Mouse (Mus musculus) heart, embryonic 12.5 days (tissue): Measurements from ENCODE around the gene Fat3. TPM values are rescaled to one million over a fixed set of nuclear protein-coding genes. Genes with fewer than 3 reads are reported as not detected.

Experiments
- ATAC-seq: fragments of 200-750 bp; cut with Nextera tagmentation; 2 replicates; pipeline ENCODE4 v1.8.0; 2017; ENCODE audit warnings: moderate TSS enrichment, moderate library complexity; ENCODE audit not compliant: insufficient number of reproducible peaks, low FRiP score
- H3K27ac ChIP-seq: fragments of 300-500 bp; sonication (generic); 2 replicates; pipeline ENCODE4 v1.5.1; 2016; ENCODE audit warnings: mild to moderate bottlenecking, moderate library complexity; ENCODE audit not compliant: poor library complexity, severe bottlenecking
- H3K27me3 ChIP-seq: fragments of 300-500 bp; sonication (generic); replicated peaks from 2 replicates; pipeline ENCODE4 v1.6.1; 2016; ENCODE audit warnings: mild to moderate bottlenecking, moderate library complexity
- H3K36me3 ChIP-seq: fragments of 300-500 bp; sonication (generic); 2 replicates; pipeline ENCODE4 v1.6.1; 2016; ENCODE audit warnings: mild to moderate bottlenecking, moderate library complexity
- H3K4me1 ChIP-seq: fragments of 300-500 bp; sonication (generic); replicated peaks from 2 replicates; pipeline ENCODE4 v1.6.1; 2016; ENCODE audit warnings: mild to moderate bottlenecking
- H3K4me2 ChIP-seq: fragments of 300-500 bp; sonication (generic); 2 replicates; pipeline ENCODE4 v1.6.1; 2016; ENCODE audit warnings: mild to moderate bottlenecking, moderate library complexity
- H3K4me3 ChIP-seq: fragments of 300-500 bp; sonication (generic); 2 replicates; pipeline ENCODE4 v1.5.1; 2016; ENCODE audit warnings: mild to moderate bottlenecking
- H3K9ac ChIP-seq: fragments of 300-500 bp; sonication (generic); 2 replicates; pipeline ENCODE4 v1.6.1; 2016; ENCODE audit warnings: mild to moderate bottlenecking, moderate library complexity
- H3K9me3 ChIP-seq: fragments of 300-500 bp; sonication (generic); replicated peaks from 2 replicates; pipeline ENCODE4 v1.6.1; 2016; ENCODE audit warnings: mild to moderate bottlenecking, moderate library complexity
- WGBS: fragments of 180-500 bp; shearing (Covaris S2); methylation state at CpG from one replicate; pipeline ENCODE4 v1.1.7; 2016; 5-methylcytosine and 5-hydroxymethylcytosine counted together
- polyA plus RNA-seq: library from polyadenylated mRNA; unstranded; fragments of >200 nt; fragmentation: Nextera tagmentation; extraction: Ambion mirVana; gene quantifications from 2 replicates; pipeline ENCODE4 v1.2.1, GENCODE M21; 2016

Fat3 gene
- polyA plus RNA-seq, 1 experiment from 2014 or later = 1.5 TPM

DNA sequence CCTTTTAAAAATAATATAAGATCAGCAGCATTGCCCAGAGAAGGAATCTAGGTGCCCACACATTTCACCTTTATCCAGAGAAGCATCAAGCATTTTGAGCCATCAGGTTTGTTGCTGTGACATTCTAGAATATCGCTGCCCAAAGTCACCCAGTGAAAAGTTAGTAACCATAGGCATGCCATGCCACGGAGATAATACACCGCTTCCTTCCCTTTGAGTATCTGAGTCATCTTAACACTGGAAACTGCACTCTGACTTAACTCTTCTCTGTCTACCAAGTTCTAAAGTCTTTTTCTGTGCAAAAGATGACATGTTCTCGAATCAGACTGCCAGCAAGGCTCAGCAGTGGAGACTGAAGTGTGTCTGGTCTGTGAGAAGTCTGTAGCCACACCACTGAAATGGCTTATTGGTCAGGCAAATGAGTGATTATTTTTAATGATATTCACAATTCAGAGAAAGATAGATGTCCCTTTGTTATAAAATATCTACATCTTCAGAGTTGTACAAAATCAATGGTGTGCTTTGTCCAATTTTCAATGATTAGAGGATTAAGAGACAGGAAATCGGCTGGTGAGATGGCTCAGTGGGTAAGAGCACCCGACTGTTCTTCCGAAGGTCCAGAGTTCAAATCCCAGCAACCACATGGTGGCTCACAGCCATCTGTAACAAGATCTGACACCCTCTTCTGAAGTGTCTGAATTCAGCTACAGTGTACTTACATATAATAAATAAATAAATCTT lies 560.0 kb downstream of the Fat3 start:
- Histone ChIP-seq H3K9ac (no peak overlapping the region), H3K4me3 (no peak overlapping the region), H3K4me1 (no peaks in the 10 kb centered on the region; the same call in 1 of the 2 replicates), H3K27me3 (0 out of 2 replicates have a peak, but pooled peaks cover 3% of the 10 kb centered on the region), H3K9me3 (no peaks in the 10 kb centered on the region), H3K27ac (no peak overlapping the region), H3K36me3 (no peaks in the 10 kb centered on the region), H3K4me2 (no peak overlapping the region)
- 70% methylated on average over 7 of the region's 7 CpGs for WGBS
- ATAC-seq = no peak

GRCm38 (mm10) chr9:15939594-15939993 lies 561.5 kb downstream of the Fat3 start:
- H3K27me3 ChIP-seq = 0 out of 2 replicates have a peak, but pooled peaks cover 3% of the 10 kb centered on the region
- H3K4me2 ChIP-seq = no peak overlapping the region
- no peak overlapping the region for H3K9ac ChIP-seq
- WGBS = 40% methylated on average over 2 of the region's 2 CpGs
- ATAC-seq = no peak
- no peaks in the 10 kb centered on the region for H3K36me3 ChIP-seq
- H3K4me3 ChIP-seq = no peak overlapping the region
- H3K9me3 ChIP-seq = no peaks in the 10 kb centered on the region
- no peak overlapping the region for H3K27ac ChIP-seq
- no peaks in the 10 kb centered on the region; the same call in 1 of the 2 replicates for H3K4me1 ChIP-seq

- no peak overlapping the region for H3K4me2 ChIP-seq
- no peak overlapping the region for H3K9ac ChIP-seq
- H3K4me1 ChIP-seq = no peaks in the 10 kb centered on the region; the same call in 1 of the 2 replicates
- no peaks in the 10 kb centered on the region for H3K9me3 ChIP-seq
- H3K4me3 ChIP-seq = no peak overlapping the region
- H3K27me3 ChIP-seq = 0 out of 2 replicates have a peak, but pooled peaks cover 3% of the 10 kb centered on the region
- H3K36me3 ChIP-seq = no peaks in the 10 kb centered on the region
- no peak overlapping the region for H3K27ac ChIP-seq
- ATAC-seq = no peak
- WGBS = 63% methylated on average over 28 of the region's 28 CpGs
Observed at GRCm38 (mm10) chr9:15937837-15938514, 563.1 kb downstream of the Fat3 start.

- H3K9me3 ChIP-seq = no peaks in the 10 kb centered on the region
- WGBS = 77% methylated on average over 5 of the region's 5 CpGs
- H3K4me3 ChIP-seq = no peak overlapping the region
- no peaks in the 10 kb centered on the region for H3K27me3 ChIP-seq
- H3K4me1 ChIP-seq = no peaks in the 10 kb centered on the region
- no peaks in the 10 kb centered on the region for H3K36me3 ChIP-seq
- no peak overlapping the region for H3K9ac ChIP-seq
- ATAC-seq = no peak
- no peak overlapping the region for H3K27ac ChIP-seq
- no peak overlapping the region for H3K4me2 ChIP-seq
Observed at GRCm38 (mm10) chr9:15930928-15931443, 570.1 kb downstream of the Fat3 start.

DNA sequence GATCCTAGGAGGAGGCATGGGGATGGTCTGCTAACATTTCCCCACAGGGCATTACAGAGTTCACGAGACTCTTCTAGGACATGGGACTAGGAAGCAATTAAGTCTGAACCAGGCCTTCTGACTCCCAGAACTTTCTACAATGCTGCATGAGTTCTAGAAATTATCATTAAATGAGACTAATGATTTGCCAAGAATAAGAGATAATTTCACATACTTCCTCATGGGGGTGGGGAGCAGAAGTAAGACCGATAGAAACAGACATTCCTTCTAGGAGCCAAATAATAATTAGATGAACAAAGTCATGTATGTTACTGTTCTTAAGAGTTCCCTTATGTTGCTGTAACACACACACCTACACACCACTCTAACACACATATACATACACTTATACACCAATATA lies 572.8 kb downstream of the Fat3 start:
- H3K36me3 ChIP-seq = no peaks in the 10 kb centered on the region
- 81% methylated on average over 2 of the region's 2 CpGs for WGBS
- no peak overlapping the region for H3K9ac ChIP-seq
- no peak overlapping the region for H3K4me3 ChIP-seq
- H3K27ac ChIP-seq = no peak overlapping the region
- ATAC-seq = no peak
- H3K4me2 ChIP-seq = no peak overlapping the region
- H3K4me1 ChIP-seq = no peaks in the 10 kb centered on the region
- peaks cover 3% of the 10 kb centered on the region; the same call in 1 of the 2 replicates for H3K27me3 ChIP-seq
- H3K9me3 ChIP-seq = no peaks in the 10 kb centered on the region

- no peak overlapping the region for H3K4me3 ChIP-seq
- no peak overlapping the region for H3K9ac ChIP-seq
- H3K4me1 ChIP-seq = no peaks in the 10 kb centered on the region
- no peaks in the 10 kb centered on the region for H3K9me3 ChIP-seq
- ATAC-seq = no peak
- no peak overlapping the region for H3K4me2 ChIP-seq
- H3K27ac ChIP-seq = no peak overlapping the region
- peaks cover 9% of the 10 kb centered on the region for H3K27me3 ChIP-seq
- no peaks in the 10 kb centered on the region for H3K36me3 ChIP-seq
- WGBS = 51% methylated on average over 5 of the region's 5 CpGs
Observed at GRCm38 (mm10) chr9:15927378-15928083, 573.6 kb downstream of the Fat3 start.

DNA sequence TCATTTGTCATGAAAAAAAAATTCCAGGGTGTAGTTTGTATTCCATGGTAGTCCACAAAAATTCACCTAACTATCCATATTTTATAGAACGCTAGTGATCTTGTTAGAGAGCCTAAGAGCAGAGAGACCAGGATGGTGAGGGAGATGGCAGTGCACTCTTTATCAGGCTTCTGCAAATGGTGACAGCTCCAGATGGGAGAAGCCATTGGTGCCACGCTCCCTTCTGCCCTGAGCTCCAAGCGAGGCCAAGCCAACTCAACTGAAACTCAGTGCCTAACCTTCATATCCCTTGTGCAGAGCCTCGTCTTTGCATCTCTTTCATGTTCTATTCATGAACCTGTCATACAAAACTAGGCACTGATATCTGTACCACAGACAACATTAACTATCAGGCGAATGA lies 575.8 kb downstream of the Fat3 start:
- H3K9ac ChIP-seq = no peak overlapping the region
- WGBS = 78% methylated on average over 5 of the region's 5 CpGs
- no peak for ATAC-seq

DNA sequence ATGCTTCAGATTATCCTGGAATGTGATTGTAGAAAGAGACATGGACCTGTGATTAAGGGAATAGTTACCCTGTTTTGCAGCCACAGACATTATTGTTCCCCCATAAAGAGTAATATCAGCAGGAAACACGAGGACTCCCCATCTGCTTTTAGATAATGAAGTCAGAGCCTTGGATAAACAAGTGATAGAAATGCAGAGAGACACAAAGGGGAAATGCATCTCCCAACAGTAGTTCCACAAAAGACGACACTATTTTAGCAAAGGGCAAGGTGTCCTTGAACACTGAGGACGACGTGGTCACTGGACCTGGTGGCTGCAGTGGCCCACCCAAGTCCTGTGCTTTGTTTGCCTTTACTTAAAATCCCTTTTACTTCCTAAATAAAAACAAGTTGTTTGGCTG lies 580.8 kb downstream of the Fat3 start:
- Histone ChIP-seq H3K9ac (no peak overlapping the region), H3K4me3 (no peak overlapping the region), H3K27ac (no peak overlapping the region), H3K9me3 (no peaks in the 10 kb centered on the region), H3K27me3 (peaks cover 11% of the 10 kb centered on the region), H3K36me3 (no peaks in the 10 kb centered on the region), H3K4me2 (no peak overlapping the region), H3K4me1 (0 out of 2 replicates have a peak, but pooled peaks cover 4% of the 10 kb centered on the region)
- ATAC-seq = no peak
- 48% methylated on average over 4 of the region's 4 CpGs for WGBS

More for the DNA sequence above, 575.8 kb downstream of the Fat3 start:
- Histone ChIP-seq H3K4me3 (no peak overlapping the region), H3K4me1 (0 out of 2 replicates have a peak, but pooled peaks cover 4% of the 10 kb centered on the region), H3K27ac (no peak overlapping the region), H3K36me3 (no peaks in the 10 kb centered on the region), H3K9me3 (no peaks in the 10 kb centered on the region), H3K27me3 (peaks cover 11% of the 10 kb centered on the region), H3K4me2 (no peak overlapping the region)

- Histone ChIP-seq H3K27me3 (peaks cover 11% of the 10 kb centered on the region), H3K27ac (no peak overlapping the region), H3K36me3 (no peaks in the 10 kb centered on the region), H3K4me3 (no peak overlapping the region), H3K4me1 (0 out of 2 replicates have a peak, but pooled peaks cover 4% of the 10 kb centered on the region), H3K9ac (no peak overlapping the region), H3K4me2 (no peak overlapping the region), H3K9me3 (no peaks in the 10 kb centered on the region)
- WGBS = 71% methylated on average over 5 of the region's 5 CpGs
- ATAC-seq = no peak
Observed at GRCm38 (mm10) chr9:15919373-15920005, 581.6 kb downstream of the Fat3 start.

DNA sequence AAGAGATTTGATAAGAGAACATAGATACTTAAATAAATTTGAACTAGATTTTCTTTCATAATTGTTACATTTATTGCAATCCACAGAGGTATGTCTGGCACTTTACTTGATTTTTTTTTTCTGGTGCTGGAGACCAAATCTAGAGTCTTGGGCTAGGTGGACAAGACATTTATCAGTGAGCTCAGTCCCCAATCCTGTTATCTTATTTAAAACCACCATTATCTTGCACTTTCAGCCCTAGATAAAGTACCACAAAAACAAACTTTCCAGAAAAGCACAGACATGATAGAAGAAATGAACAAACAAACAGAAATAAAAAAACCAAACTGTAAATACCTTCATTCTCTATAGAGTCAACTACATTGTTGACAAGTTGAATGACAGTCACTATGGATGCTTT lies 584.5 kb downstream of the Fat3 start:
- 0 out of 2 replicates have a peak, but pooled peaks cover under 1% of the 10 kb centered on the region for H3K4me1 ChIP-seq
- H3K27me3 ChIP-seq = no peaks in the 10 kb centered on the region
- H3K9me3 ChIP-seq = no peaks in the 10 kb centered on the region
- ATAC-seq = no peak
- H3K9ac ChIP-seq = no peak overlapping the region
- H3K4me3 ChIP-seq = no peak overlapping the region
- no peak overlapping the region for H3K27ac ChIP-seq
- H3K36me3 ChIP-seq = no peaks in the 10 kb centered on the region
- H3K4me2 ChIP-seq = no peak overlapping the region
